Mouse (Mus musculus) hindbrain, embryonic 12.5 days (tissue): Measurements from ENCODE around the gene Btrc. TPM values are rescaled to one million over a fixed set of nuclear protein-coding genes. Genes with fewer than 3 reads are reported as not detected.
"Not testable (repeated sequence)": the region's sequence is repeated elsewhere in the genome, so short reads cannot be mapped to it uniquely, and the experiment has no call there.

Experiments
- ATAC-seq: fragments of 200-750 bp; cut with Nextera tagmentation; 2 replicates; pipeline ENCODE4 v1.8.0; 2017; ENCODE audit warnings: moderate TSS enrichment; ENCODE audit not compliant: low FRiP score
- H3K27ac ChIP-seq: fragments of 300-500 bp; sonication (generic); 2 replicates; pipeline ENCODE4 v1.5.1; 2016; ENCODE audit warnings: mild to moderate bottlenecking
- H3K27me3 ChIP-seq: fragments of 300-500 bp; sonication (generic); 2 replicates; pipeline ENCODE4 v1.6.1; 2016; ENCODE audit warnings: mild to moderate bottlenecking
- H3K36me3 ChIP-seq: fragments of 300-500 bp; sonication (generic); 2 replicates; pipeline ENCODE4 v1.6.1; 2016; ENCODE audit warnings: mild to moderate bottlenecking
- H3K4me1 ChIP-seq: fragments of 300-500 bp; sonication (generic); 2 replicates; pipeline ENCODE4 v1.6.1; 2016
- H3K4me2 ChIP-seq: fragments of 300-500 bp; sonication (generic); replicated peaks from 2 replicates; pipeline ENCODE4 v1.6.1; 2016; ENCODE audit warnings: mild to moderate bottlenecking
- H3K4me3 ChIP-seq: fragments of 300-500 bp; sonication (generic); 2 replicates; pipeline ENCODE4 v1.5.1; 2016; ENCODE audit warnings: mild to moderate bottlenecking
- H3K9ac ChIP-seq: fragments of 300-500 bp; sonication (generic); 2 replicates; pipeline ENCODE4 v1.6.1; 2016; ENCODE audit warnings: mild to moderate bottlenecking, moderate library complexity
- H3K9me3 ChIP-seq: fragments of 300-500 bp; sonication (generic); replicated peaks from 2 replicates; pipeline ENCODE4 v1.6.1; 2016; ENCODE audit warnings: mild to moderate bottlenecking
- WGBS: fragments of 180-500 bp; shearing (Covaris S2); methylation state at CpG from one replicate; pipeline ENCODE4 v1.1.7; 2016; 5-methylcytosine and 5-hydroxymethylcytosine counted together
- polyA plus RNA-seq: library from polyadenylated mRNA; unstranded; fragments of >200 nt; fragmentation: Nextera tagmentation; extraction: Ambion mirVana; gene quantifications from 2 replicates; pipeline ENCODE4 v1.2.1, GENCODE M21; 2016

The Btrc gene
- polyA plus RNA-seq, 1 experiment from 2014 or later: 67.1 TPM

DNA sequence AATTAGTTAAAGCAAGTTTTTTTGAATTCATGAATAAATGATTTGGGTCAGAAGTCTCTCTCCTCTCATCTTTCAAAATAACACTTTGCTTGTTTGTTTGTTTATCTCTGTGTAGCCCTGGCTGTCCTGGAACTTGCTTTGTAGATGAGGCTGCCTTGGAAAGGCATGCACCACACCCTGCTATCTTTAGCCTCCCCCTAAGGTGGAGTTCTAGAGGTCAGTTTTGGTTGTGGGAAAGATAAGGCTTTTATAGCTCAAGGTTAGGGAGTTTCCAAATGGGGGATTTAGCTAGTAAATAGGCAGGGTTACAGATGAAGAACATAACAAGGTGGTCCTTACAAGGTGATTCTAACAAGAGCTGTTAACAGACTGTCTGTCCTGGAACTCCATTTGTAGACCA is 3.0 kb upstream of the Btrc start:
- no peak for ATAC-seq
- Histone ChIP-seq H3K4me1 (peaks cover 7% of the 10 kb centered on the region), H3K36me3 (no peaks in the 10 kb centered on the region), H3K27me3 (no peaks in the 10 kb centered on the region), H3K4me2 (no peak overlapping the region), H3K4me3 (no peak overlapping the region), H3K9me3 (no peaks in the 10 kb centered on the region), H3K9ac (no peak overlapping the region), H3K27ac (no peak overlapping the region)

DNA sequence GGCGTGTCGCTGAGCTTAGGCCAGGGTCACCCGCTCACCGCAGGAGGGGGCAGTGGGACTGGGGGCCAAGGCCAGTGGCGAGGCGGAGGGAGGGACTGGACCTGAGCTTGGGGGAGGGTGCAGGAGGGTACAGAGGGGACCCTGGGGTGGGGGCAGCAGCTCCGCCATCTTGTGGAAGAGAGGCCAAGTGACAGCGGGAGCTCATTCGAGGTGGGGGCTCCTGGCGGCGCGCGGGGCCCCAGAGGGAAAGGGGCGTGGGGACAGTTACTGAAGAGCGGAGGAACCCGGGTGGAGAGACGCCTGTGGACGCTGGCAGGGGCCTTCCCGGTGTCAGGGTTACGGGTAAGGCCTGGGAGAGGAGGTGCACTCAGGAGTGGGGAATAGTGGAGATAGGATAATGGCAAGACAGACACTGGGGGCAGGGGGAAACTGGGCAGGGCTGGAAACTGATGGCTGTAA is 428 bp downstream of the Btrc start:
- under 1% methylated on average over 20 of the region's 20 CpGs for WGBS

DNA sequence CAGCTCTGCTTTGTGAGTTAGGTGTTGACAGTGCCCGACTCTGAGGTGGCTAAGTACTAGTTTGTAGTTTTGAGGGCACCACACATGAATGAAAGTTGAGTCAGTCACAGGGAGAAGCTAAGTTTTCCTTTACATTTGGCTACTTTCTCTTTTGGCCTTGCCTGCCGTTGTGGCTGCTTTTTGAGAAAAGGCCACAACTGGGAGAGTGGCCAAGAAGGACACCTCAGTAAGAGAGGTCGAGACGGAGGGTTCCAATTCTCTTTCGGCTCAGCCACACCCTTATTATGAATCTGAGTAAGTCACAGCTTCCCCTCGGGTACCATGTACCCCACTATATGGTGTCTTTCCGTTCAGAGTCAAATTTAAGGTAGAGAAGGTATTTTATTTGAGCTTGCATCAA is 3.1 kb downstream of the Btrc start:
- 92% methylated on average over 7 of the region's 7 CpGs for WGBS
- Histone ChIP-seq H3K4me1 (peaks cover 7% of the 10 kb centered on the region), H3K9ac (no peak overlapping the region), H3K4me3 (no peak overlapping the region), H3K27me3 (no peaks in the 10 kb centered on the region), H3K4me2 (no peak overlapping the region), H3K36me3 (0 out of 2 replicates have a peak, but pooled peaks cover 6% of the 10 kb centered on the region), H3K27ac (no peak overlapping the region), H3K9me3 (no peaks in the 10 kb centered on the region)
- no peak for ATAC-seq

More for the DNA sequence above, 428 bp downstream of the Btrc start:
- peak overlapping the region; percentile 97 for H3K27ac ChIP-seq
- H3K36me3 ChIP-seq: 0 out of 2 replicates have a peak, but pooled peaks cover 4% of the 10 kb centered on the region
- no peaks in the 10 kb centered on the region for H3K27me3 ChIP-seq
- peak overlapping the region; percentile 79 for H3K9ac ChIP-seq
- no peaks in the 10 kb centered on the region for H3K9me3 ChIP-seq
- H3K4me1 ChIP-seq: peaks cover 7% of the 10 kb centered on the region
- peak overlapping the region; percentile 63 for H3K4me2 ChIP-seq
- ATAC-seq: peak; percentile 93
- peak overlapping the region; percentile 75 for H3K4me3 ChIP-seq

DNA sequence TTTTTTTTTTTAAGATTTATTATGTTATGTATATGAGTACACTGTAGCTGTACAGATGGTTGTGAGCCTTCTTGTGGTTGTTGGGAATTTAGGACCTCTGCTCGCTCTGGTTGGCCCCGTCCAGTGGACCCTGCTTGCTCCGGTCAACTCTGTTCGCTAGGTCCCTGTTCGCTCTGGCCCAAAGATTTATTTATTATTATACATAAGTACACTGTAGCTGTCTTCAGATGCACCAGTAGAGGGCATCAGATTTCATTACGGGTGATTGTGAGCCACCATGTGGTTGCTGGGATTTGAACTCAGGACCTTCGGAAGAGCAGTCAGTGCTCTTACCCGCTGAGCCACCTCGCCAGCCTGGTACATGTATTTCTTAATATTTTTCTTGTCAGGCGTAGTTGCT is 21.3 kb downstream of the Btrc start:
- not testable (repeated sequence) for H3K4me3 ChIP-seq, H3K27me3 ChIP-seq, H3K4me1 ChIP-seq, H3K9ac ChIP-seq, H3K27ac ChIP-seq, H3K4me2 ChIP-seq, H3K9me3 ChIP-seq, ATAC-seq, H3K36me3 ChIP-seq
- WGBS: 97% methylated on average over 10 of the region's 10 CpGs

DNA sequence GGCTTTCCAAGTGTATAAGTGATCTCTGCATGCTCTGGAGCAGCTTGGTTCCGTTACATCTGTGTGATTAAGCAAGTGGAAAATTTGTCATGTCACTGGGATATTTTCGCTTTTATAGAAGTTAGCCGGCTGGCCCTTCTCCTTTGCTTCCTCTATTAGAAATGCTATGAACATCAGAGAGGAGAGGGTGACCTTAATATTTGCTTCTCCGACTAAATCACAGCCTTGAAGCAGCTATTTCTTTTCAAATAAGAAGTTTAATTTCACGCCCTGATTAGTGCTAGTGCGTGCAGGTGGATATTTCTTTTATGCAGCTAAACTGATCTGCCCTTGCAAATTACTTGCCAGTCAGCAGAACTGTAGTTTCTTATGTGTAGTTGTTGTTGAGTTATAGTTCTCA is 25.0 kb downstream of the Btrc start:
- H3K4me2 ChIP-seq: no peak overlapping the region
- H3K36me3 ChIP-seq: peaks cover 6% of the 10 kb centered on the region
- H3K27ac ChIP-seq: no peak overlapping the region
- H3K9ac ChIP-seq: no peak overlapping the region
- no peaks in the 10 kb centered on the region for H3K27me3 ChIP-seq
- no peaks in the 10 kb centered on the region for H3K9me3 ChIP-seq
- H3K4me3 ChIP-seq: no peak overlapping the region
- ATAC-seq: no peak
- no peaks in the 10 kb centered on the region for H3K4me1 ChIP-seq
- 78% methylated on average over 6 of the region's 6 CpGs for WGBS

DNA sequence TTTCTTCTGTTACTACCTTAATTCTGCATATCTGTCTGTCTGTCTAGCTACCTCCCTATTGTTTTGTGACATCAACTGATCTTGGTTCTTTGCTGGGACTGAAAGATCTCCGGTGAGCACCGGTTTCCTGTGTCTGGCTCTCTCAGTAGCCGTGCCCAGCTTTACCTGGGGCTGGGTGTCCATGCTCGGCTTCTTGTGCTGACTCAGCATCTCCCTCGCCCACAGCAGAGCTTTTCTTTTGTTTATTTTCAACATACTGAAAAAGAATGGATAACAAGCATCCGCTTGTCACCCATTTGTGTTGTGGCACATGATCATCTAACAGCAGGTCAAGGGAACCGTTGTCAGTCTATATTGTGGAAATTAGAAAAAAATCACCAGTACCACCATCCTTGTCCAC is 30.5 kb downstream of the Btrc start:
- no peak overlapping the region for H3K4me2 ChIP-seq
- no peaks in the 10 kb centered on the region for H3K27me3 ChIP-seq
- no peaks in the 10 kb centered on the region for H3K9me3 ChIP-seq
- no peaks in the 10 kb centered on the region for H3K36me3 ChIP-seq
- H3K4me3 ChIP-seq: no peak overlapping the region
- no peak for ATAC-seq
- WGBS: 78% methylated on average over 7 of the region's 7 CpGs
- H3K9ac ChIP-seq: no peak overlapping the region
- H3K27ac ChIP-seq: no peak overlapping the region
- H3K4me1 ChIP-seq: no peaks in the 10 kb centered on the region

DNA sequence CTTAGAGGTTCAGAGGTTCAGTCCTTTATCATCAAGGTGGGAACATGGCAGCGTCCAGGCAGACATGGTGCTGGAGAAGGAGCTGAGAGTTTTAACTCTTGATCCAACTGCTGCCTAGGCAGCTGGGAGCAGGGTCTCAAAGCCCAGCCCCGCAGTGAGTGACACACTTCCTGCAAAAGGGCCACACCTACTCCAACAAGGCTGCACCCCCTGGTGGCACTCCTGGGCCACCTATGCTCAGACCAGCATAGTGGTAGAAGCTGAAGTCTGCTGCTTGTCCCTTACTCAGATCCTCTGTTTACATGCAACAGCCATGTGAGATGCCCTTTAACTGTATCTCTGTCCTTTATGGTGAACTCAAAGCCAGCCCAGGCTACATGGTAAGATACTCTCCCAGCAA is 47.5 kb downstream of the Btrc start:
- no peak for ATAC-seq
- no peaks in the 10 kb centered on the region for H3K4me1 ChIP-seq
- no peak overlapping the region for H3K27ac ChIP-seq
- no peaks in the 10 kb centered on the region for H3K27me3 ChIP-seq
- H3K4me2 ChIP-seq: no peak overlapping the region
- no peaks in the 10 kb centered on the region for H3K9me3 ChIP-seq
- H3K36me3 ChIP-seq: no peaks in the 10 kb centered on the region
- no peak overlapping the region for H3K9ac ChIP-seq
- WGBS: 79% methylated on average over 2 of the region's 2 CpGs
- no peak overlapping the region for H3K4me3 ChIP-seq

DNA sequence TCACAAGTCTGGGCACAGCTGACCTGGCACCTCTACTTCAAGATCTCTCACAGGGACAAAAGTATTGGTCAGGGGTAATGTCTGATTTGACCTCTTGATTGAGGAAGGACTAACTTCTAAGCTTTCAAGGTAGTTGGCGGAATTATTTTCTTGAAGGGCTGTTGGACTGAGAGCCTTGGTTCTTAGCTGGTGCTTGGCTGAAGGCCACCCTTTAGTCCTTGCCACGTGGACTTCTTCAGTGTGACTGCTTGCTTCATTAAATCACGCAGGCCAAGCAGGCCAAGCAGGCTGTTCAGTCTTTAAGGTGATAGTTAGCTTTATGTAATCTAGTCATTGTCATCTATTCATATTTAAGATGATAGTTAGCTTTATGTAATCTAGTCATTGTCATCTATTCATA is 49.2 kb downstream of the Btrc start:
- no peak for ATAC-seq
- Histone ChIP-seq H3K36me3 (no peaks in the 10 kb centered on the region), H3K4me2 (no peak overlapping the region), H3K27ac (no peak overlapping the region), H3K9me3 (no peaks in the 10 kb centered on the region), H3K4me3 (no peak overlapping the region), H3K27me3 (no peaks in the 10 kb centered on the region), H3K4me1 (no peaks in the 10 kb centered on the region), H3K9ac (no peak overlapping the region)
- 95% methylated on average over 3 of the region's 3 CpGs for WGBS

DNA sequence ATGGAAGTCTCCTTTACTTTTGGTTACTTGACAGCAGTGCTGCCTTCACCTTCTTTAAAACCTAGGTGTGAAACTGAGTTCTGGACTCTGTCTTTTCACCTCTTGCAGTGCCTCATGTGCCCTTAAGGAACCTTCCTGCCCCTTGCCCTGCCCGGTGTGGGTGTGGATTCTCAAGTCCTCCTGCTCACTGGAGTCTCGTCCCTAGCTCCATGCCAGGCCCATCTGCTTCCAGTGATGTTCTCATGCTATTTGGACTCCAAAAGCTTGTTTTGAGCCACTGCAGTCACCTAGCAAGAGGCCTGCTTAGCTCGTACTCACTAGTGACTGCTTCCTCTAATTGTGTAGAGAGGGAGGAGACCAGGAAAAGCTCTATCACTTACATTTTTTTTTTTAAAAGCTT is 50.4 kb downstream of the Btrc start:
- 90% methylated on average over 3 of the region's 3 CpGs for WGBS

DNA sequence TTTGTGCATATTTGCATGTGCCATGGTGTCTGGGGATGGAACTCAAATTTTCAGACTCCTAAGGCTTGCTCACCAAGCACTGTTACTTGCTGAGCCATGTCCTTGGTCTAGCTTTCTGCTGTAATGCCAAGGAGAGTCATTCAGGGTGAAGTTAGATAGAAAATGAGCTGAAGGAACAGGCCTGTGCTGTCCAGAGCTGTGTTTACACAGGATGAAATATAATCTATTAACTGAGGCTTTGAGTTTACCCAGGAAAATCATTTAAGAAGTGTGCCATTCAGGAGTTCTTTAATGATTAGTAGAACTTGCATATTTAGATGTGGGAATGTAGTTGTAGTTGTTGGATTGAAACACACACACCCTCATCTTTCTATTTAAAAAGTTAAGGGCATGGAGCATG is 54.1 kb downstream of the Btrc start:
- H3K9ac ChIP-seq: no peak overlapping the region
- no peak overlapping the region for H3K27ac ChIP-seq
- H3K36me3 ChIP-seq: no peaks in the 10 kb centered on the region
- no peaks in the 10 kb centered on the region for H3K27me3 ChIP-seq
- ATAC-seq: no peak
- H3K9me3 ChIP-seq: no peaks in the 10 kb centered on the region
- peaks cover 4% of the 10 kb centered on the region for H3K4me1 ChIP-seq
- no peak overlapping the region for H3K4me3 ChIP-seq
- H3K4me2 ChIP-seq: no peak overlapping the region

More for the DNA sequence above, 50.4 kb downstream of the Btrc start:
- Histone ChIP-seq H3K9me3 (no peaks in the 10 kb centered on the region), H3K4me2 (no peak overlapping the region), H3K4me3 (no peak overlapping the region), H3K27me3 (no peaks in the 10 kb centered on the region), H3K4me1 (no peaks in the 10 kb centered on the region), H3K27ac (no peak overlapping the region), H3K9ac (no peak overlapping the region), H3K36me3 (no peaks in the 10 kb centered on the region)
- ATAC-seq: no peak

DNA sequence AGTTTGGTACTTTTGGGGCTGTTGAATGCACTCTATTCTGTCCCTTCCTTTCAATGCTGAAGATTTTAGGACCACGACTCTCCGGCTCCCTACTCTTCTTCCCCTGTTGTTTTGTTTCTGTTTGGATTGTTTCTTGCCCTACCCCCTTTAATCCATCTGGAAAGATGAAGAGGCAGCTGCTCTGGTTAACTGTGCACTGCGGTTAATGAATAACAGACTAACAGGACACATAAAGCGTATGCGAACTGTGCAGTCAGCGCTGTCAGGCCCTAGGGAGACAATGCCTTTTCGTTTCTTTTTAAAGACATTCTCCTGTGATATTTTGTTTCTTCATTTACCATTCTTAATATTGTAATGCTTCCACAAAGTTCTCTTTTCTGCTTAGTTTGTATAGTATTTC is 58.7 kb downstream of the Btrc start:
- H3K27me3 ChIP-seq: no peaks in the 10 kb centered on the region
- H3K4me3 ChIP-seq: no peak overlapping the region
- no peak overlapping the region for H3K27ac ChIP-seq
- no peak overlapping the region for H3K4me2 ChIP-seq
- peaks cover 4% of the 10 kb centered on the region for H3K4me1 ChIP-seq
- ATAC-seq: no peak
- H3K9me3 ChIP-seq: no peaks in the 10 kb centered on the region
- H3K9ac ChIP-seq: no peak overlapping the region
- 33% methylated on average over 7 of the region's 7 CpGs for WGBS
- H3K36me3 ChIP-seq: peaks cover 9% of the 10 kb centered on the region

DNA sequence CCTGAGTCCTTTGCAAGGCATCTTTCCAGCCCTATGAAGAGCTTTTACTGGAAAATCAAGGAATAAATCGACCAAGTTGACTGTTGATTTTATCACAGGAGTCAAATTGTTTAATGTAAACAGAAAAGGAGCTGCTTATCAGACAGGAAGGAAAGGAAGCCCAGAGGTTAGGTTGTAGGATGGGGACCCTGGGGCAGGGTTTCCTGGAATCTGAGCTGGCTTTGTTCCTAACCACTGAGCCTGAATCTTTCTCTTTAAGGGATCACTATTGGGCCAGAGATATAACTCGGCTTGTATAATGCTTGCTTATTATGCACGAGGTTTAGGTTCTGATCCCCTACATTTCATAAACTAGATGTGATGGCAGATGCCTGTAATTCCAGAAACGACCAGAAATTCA is 64.6 kb downstream of the Btrc start:
- Histone ChIP-seq H3K27ac (no peak overlapping the region), H3K4me1 (0 out of 2 replicates have a peak, but pooled peaks cover 4% of the 10 kb centered on the region), H3K4me3 (no peak overlapping the region), H3K9me3 (no peaks in the 10 kb centered on the region), H3K9ac (no peak overlapping the region), H3K36me3 (peaks cover 9% of the 10 kb centered on the region), H3K27me3 (no peaks in the 10 kb centered on the region), H3K4me2 (no peak overlapping the region)
- 83% methylated on average over 4 of the region's 4 CpGs for WGBS
- no peak for ATAC-seq

DNA sequence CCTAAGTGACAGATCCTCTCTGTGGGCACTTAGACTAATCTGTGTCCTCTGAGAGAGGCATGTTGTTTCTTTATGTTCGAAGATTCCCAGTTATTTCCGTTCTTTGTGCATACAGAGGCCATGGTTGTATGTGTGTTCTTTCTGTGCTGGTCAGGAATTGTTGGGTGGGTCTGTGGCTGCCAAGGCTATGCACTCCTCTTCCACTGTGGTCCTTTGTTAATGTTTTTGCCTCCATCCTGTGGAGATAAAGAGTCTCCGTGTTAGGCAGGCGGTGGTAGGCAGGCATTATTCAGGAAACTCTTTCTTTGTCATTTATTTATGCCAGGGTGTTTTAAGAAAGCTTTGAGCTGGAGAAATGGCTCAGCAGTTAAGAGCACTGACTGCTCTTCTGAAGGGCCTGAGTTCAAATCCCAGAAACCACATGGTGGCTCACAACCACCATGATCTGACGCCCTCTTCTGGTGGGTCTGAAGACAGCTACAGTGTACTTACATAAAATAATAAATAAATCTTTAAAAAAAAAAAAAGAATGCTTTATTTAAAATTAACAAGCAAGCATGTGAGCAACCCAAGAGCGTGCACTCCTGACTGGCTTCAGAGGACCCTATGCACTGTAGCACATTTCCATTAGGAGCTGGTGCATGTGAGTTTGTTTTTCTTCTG is 67.6 kb downstream of the Btrc start:
- WGBS: 82% methylated on average over 6 of the region's 6 CpGs
- no peaks in the 10 kb centered on the region for H3K36me3 ChIP-seq
- H3K9ac ChIP-seq: no peak overlapping the region
- H3K4me1 ChIP-seq: 0 out of 2 replicates have a peak, but pooled peaks cover 4% of the 10 kb centered on the region
- no peak for ATAC-seq
- H3K27me3 ChIP-seq: no peaks in the 10 kb centered on the region
- no peak overlapping the region for H3K4me3 ChIP-seq
- no peak overlapping the region for H3K4me2 ChIP-seq
- H3K9me3 ChIP-seq: no peaks in the 10 kb centered on the region
- H3K27ac ChIP-seq: no peak overlapping the region
